Mouse (Mus musculus) midbrain, embryonic 14.5 days (tissue): ENCODE results near the gene Ackr1. TPM values are rescaled to one million over a fixed set of nuclear protein-coding genes. Genes with fewer than 3 reads are reported as not detected.
"Not testable (repeated sequence)": the region's sequence is repeated elsewhere in the genome, so short reads cannot be mapped to it uniquely, and the experiment has no call there.

ENCODE experiments used
- ATAC-seq: fragments of 200-750 bp; cut with Nextera tagmentation; 2 replicates; pipeline ENCODE4 v1.8.0; 2017; ENCODE audit warnings: moderate number of reproducible peaks, moderate library complexity; ENCODE audit not compliant: low FRiP score, low TSS enrichment
- DNase-seq: peaks from one replicate; pipeline ENCODE4 v3.0.0-alpha.2; 2015
- H3K27ac ChIP-seq: fragments of 300-500 bp; sonication (generic); replicated peaks from 2 replicates; pipeline ENCODE4 v1.5.1; 2014; ENCODE audit warnings: mild to moderate bottlenecking, low read depth, low read length, moderate library complexity
- H3K27me3 ChIP-seq: fragments of 300-500 bp; sonication (generic); 2 replicates; pipeline ENCODE4 v1.6.1; 2014; ENCODE audit warnings: low read length, control low read depth, mixed read lengths; ENCODE audit not compliant: control insufficient read depth, insufficient read depth
- H3K36me3 ChIP-seq: fragments of 300-500 bp; sonication (generic); 2 replicates; pipeline ENCODE4 v1.6.1; 2014; ENCODE audit warnings: low read length, control low read depth; ENCODE audit not compliant: control insufficient read depth, insufficient read depth
- H3K4me1 ChIP-seq: fragments of 300-500 bp; sonication (generic); 2 replicates; pipeline ENCODE4 v1.6.1; 2014; ENCODE audit warnings: mild to moderate bottlenecking, antibody characterized with exemption, low read length, control low read depth; ENCODE audit not compliant: control insufficient read depth, insufficient read depth
- H3K4me2 ChIP-seq: fragments of 300-500 bp; sonication (generic); 2 replicates; pipeline ENCODE4 v1.6.1; 2014; ENCODE audit warnings: mild to moderate bottlenecking, low read length, moderate library complexity
- H3K4me3 ChIP-seq: fragments of 300-500 bp; sonication (generic); replicated peaks from 2 replicates; pipeline ENCODE4 v1.5.1; 2014; ENCODE audit warnings: low read depth, low read length
- H3K9ac ChIP-seq: fragments of 300-500 bp; sonication (generic); replicated peaks from 2 replicates; pipeline ENCODE4 v1.6.1; 2014; ENCODE audit warnings: mild to moderate bottlenecking, low read length, moderate library complexity
- H3K9me3 ChIP-seq: fragments of 300-500 bp; sonication (generic); 2 replicates; pipeline ENCODE4 v1.6.1; 2016; ENCODE audit warnings: low read length, control low read depth, mixed read lengths; ENCODE audit not compliant: control insufficient read depth
- WGBS: fragments of 180-500 bp; shearing (Covaris S2); extraction: QIAGEN DNeasy Blood & Tissue Kit; methylation state at CpG from one replicate; pipeline ENCODE4 v1.1.7; 2014; 5-methylcytosine and 5-hydroxymethylcytosine counted together
- polyA plus RNA-seq: library from polyadenylated mRNA; unstranded; fragments of >200 nt; fragmentation: Nextera tagmentation; extraction: Ambion mirVana; gene quantifications from 2 replicates; pipeline ENCODE4 v1.2.1, GENCODE M21; 2014

Gene Ackr1
- polyA plus RNA-seq, 1 experiment from 2014 or later = 23.9 TPM

DNA sequence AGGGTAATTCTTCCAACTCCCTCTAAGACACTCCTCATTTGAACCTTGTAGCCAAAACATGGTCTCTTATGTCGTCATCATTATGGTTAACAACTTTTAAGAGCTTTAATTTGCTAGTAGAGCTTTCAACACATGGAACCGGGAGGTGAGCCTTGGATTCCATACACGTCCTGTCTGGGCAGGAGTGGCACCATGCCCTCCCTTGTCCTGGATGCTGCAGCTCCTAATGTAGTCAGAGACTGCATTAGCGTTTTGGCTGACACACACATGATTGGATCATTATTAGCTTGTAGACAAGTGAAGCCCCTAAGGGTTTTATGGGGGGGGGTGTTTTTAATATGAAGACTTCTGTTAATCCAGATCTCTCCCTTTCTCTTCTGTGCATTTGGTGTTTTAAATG lies 8.6 kb downstream of the Ackr1 start:
- Histone ChIP-seq H3K36me3 (no peaks in the 10 kb centered on the region), H3K9ac (no peak overlapping the region), H3K4me1 (0 out of 2 replicates have a peak, but pooled peaks cover 3% of the 10 kb centered on the region), H3K4me2 (no peak overlapping the region), H3K4me3 (no peak overlapping the region), H3K27me3 (no peaks in the 10 kb centered on the region), H3K27ac (no peak overlapping the region), H3K9me3 (no peaks in the 10 kb centered on the region)
- WGBS = 65% methylated on average over 4 of the region's 4 CpGs
- ATAC-seq (no peak), DNase-seq (no peak)

- DNase-seq = peak; percentile 75
- Histone ChIP-seq H3K4me2 (no peak overlapping the region), H3K9ac (no peak overlapping the region), H3K36me3 (no peaks in the 10 kb centered on the region), H3K4me3 (no peak overlapping the region), H3K27me3 (no peaks in the 10 kb centered on the region), H3K9me3 (no peaks in the 10 kb centered on the region), H3K27ac (no peak overlapping the region), H3K4me1 (0 out of 2 replicates have a peak, but pooled peaks cover 3% of the 10 kb centered on the region)
- 33% methylated on average over 5 of the region's 5 CpGs for WGBS
- no peak for ATAC-seq
Observed at GRCm38 (mm10) chr1:173323839-173324585, 9.5 kb downstream of the Ackr1 start.

GRCm38 (mm10) chr1:173322249-173322627 lies 11.3 kb downstream of the Ackr1 start:
- Histone ChIP-seq H3K36me3 (no peaks in the 10 kb centered on the region), H3K4me2 (no peak overlapping the region), H3K9ac (no peak overlapping the region), H3K9me3 (no peaks in the 10 kb centered on the region), H3K27ac (no peak overlapping the region), H3K27me3 (no peaks in the 10 kb centered on the region), H3K4me3 (no peak overlapping the region), H3K4me1 (0 out of 2 replicates have a peak, but pooled peaks cover 3% of the 10 kb centered on the region)
- ATAC-seq (no peak), DNase-seq (no peak)
- WGBS = 69% methylated on average over 6 of the region's 6 CpGs

DNA sequence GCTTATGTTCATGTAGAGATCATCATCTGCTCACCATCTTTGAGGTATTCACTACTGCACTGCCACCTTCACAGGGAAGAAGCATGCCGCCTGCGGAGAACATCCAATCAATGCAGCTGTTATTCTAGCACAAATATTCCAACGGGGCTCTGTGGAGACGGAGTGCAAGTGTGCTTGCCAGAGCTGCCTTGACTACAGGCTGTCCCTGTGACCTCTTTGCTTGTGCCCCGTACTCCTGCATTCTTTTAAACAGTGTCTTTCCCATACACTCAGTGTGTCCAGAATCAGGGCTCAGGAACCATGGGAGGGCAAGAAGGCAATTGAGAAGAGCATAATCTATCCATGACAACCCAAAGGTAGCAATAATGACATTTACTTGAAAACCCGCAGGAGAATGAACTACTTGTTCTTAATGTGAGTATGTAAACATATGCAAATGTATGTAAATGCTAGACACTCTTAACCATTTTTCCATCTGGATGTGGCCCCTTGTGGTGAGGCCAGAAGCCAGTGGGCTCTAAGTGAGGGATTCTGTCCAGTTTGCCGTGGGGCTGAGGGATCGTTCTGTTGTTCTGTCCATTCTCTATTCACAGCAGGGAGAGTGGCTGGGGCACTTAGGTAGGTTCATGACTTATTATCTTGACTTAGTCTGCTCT lies 11.8 kb downstream of the Ackr1 start:
- no peaks in the 10 kb centered on the region for H3K27me3 ChIP-seq
- DNase-seq (no peak), ATAC-seq (no peak)
- no peak overlapping the region for H3K9ac ChIP-seq
- no peaks in the 10 kb centered on the region for H3K36me3 ChIP-seq
- H3K4me3 ChIP-seq = no peak overlapping the region
- H3K27ac ChIP-seq = no peak overlapping the region
- no peak overlapping the region for H3K4me2 ChIP-seq
- 56% methylated on average over 8 of the region's 8 CpGs for WGBS
- 0 out of 2 replicates have a peak, but pooled peaks cover 3% of the 10 kb centered on the region for H3K4me1 ChIP-seq
- no peaks in the 10 kb centered on the region for H3K9me3 ChIP-seq

GRCm38 (mm10) chr1:173317925-173318477 lies 15.5 kb downstream of the Ackr1 start:
- Histone ChIP-seq H3K4me2 (no peak overlapping the region), H3K4me3 (no peak overlapping the region), H3K4me1 (0 out of 2 replicates have a peak, but pooled peaks cover 3% of the 10 kb centered on the region), H3K36me3 (no peaks in the 10 kb centered on the region), H3K27ac (no peak overlapping the region), H3K9me3 (no peaks in the 10 kb centered on the region), H3K27me3 (no peaks in the 10 kb centered on the region), H3K9ac (no peak overlapping the region)
- no peak for ATAC-seq
- DNase-seq = no peak
- 82% methylated on average over 2 of the region's 2 CpGs for WGBS

- WGBS = 87% methylated on average over 3 of the region's 3 CpGs
- Histone ChIP-seq H3K4me1 (no peaks in the 10 kb centered on the region), H3K9ac (no peak overlapping the region), H3K27me3 (no peaks in the 10 kb centered on the region), H3K27ac (no peak overlapping the region), H3K36me3 (no peaks in the 10 kb centered on the region), H3K4me3 (no peak overlapping the region), H3K4me2 (no peak overlapping the region), H3K9me3 (no peaks in the 10 kb centered on the region)
- no peak for DNase-seq
- ATAC-seq = no peak
Observed at GRCm38 (mm10) chr1:173315725-173316124, 17.8 kb downstream of the Ackr1 start.

- not testable (repeated sequence) for H3K4me1 ChIP-seq, H3K36me3 ChIP-seq, DNase-seq, H3K4me2 ChIP-seq, H3K9ac ChIP-seq, ATAC-seq, H3K27ac ChIP-seq, H3K9me3 ChIP-seq, H3K27me3 ChIP-seq, H3K4me3 ChIP-seq
- 91% methylated on average over 7 of the region's 7 CpGs for WGBS
Observed at GRCm38 (mm10) chr1:173313535-173314050, 20.0 kb downstream of the Ackr1 start.

DNA sequence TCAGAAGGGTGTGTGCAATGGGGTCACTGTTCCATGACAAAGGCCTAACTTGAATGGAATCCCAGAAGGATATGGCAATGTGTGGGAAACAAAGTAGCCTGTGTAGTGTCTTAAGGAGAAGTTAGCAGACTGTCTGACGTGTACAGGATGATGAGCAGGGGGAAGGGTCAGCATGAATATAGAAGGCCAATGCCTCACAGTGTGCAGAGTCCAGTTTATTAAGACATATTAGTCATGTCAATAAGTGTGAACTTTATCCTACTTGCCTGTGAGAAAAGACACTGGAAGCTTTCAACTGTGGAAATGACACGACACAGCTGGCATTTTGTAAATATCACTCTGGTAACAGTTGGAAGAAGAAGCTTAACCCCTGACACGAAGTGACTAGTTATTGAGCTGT lies 30.8 kb downstream of the Ackr1 start:
- ATAC-seq, H3K4me3 ChIP-seq, H3K27ac ChIP-seq, H3K4me2 ChIP-seq, H3K36me3 ChIP-seq, H3K4me1 ChIP-seq, DNase-seq, H3K9me3 ChIP-seq, H3K9ac ChIP-seq, H3K27me3 ChIP-seq: not testable (repeated sequence)
- 32% methylated on average over 3 of the region's 3 CpGs for WGBS
